Mouse (Mus musculus) lung, embryonic 15.5 days (tissue): ENCODE data around the gene Zfp933. TPM values are rescaled to one million over a fixed set of nuclear protein-coding genes. Genes with fewer than 3 reads are reported as not detected.
"Not testable (repeated sequence)": the region's sequence is repeated elsewhere in the genome, so short reads cannot be mapped to it uniquely, and the experiment has no call there.

Experiments
- ATAC-seq: fragments of 200-750 bp; cut with Nextera tagmentation; 2 replicates; pipeline ENCODE4 v1.8.0; 2017; ENCODE audit warnings: moderate number of reproducible peaks, borderline replicate concordance; ENCODE audit not compliant: low FRiP score, low TSS enrichment; ENCODE audit errors: extremely low read depth
- H3K27ac ChIP-seq: fragments of 300-500 bp; sonication (generic); 2 replicates; pipeline ENCODE4 v1.5.1; 2015; ENCODE audit warnings: moderate library complexity, mild to moderate bottlenecking, inconsistent platforms
- H3K27me3 ChIP-seq: fragments of 300-500 bp; sonication (generic); 2 replicates; pipeline ENCODE4 v1.6.1; 2015; ENCODE audit warnings: inconsistent platforms
- H3K36me3 ChIP-seq: fragments of 300-500 bp; sonication (generic); 2 replicates; pipeline ENCODE4 v1.6.1; 2015; ENCODE audit warnings: inconsistent platforms
- H3K4me1 ChIP-seq: fragments of 300-500 bp; sonication (generic); 2 replicates; pipeline ENCODE4 v1.6.1; 2015; ENCODE audit warnings: inconsistent platforms
- H3K4me2 ChIP-seq: fragments of 300-500 bp; sonication (generic); 2 replicates; pipeline ENCODE4 v1.6.1; 2015; ENCODE audit warnings: inconsistent platforms, mild to moderate bottlenecking, moderate library complexity
- H3K4me3 ChIP-seq: fragments of 300-500 bp; sonication (generic); 2 replicates; pipeline ENCODE4 v1.5.1; 2015; ENCODE audit warnings: mild to moderate bottlenecking, inconsistent platforms
- H3K9ac ChIP-seq: fragments of 300-500 bp; sonication (generic); 2 replicates; pipeline ENCODE4 v1.6.1; 2015; ENCODE audit warnings: inconsistent platforms
- H3K9me3 ChIP-seq: fragments of 300-500 bp; sonication (generic); 2 replicates; pipeline ENCODE4 v1.6.1; 2016; ENCODE audit warnings: inconsistent platforms
- WGBS: fragments of 180-500 bp; shearing (Covaris S2); methylation state at CpG from one replicate; pipeline ENCODE4 v1.1.7; 2015; 5-methylcytosine and 5-hydroxymethylcytosine counted together
- polyA plus RNA-seq: library from polyadenylated mRNA; unstranded; fragments of >200 nt; fragmentation: Nextera tagmentation; extraction: Ambion mirVana; gene quantifications from 2 replicates; pipeline ENCODE4 v1.2.1, GENCODE M21; 2015

The Zfp933 gene
- polyA plus RNA-seq, 1 experiment from 2014 or later, result 4.6 TPM

DNA sequence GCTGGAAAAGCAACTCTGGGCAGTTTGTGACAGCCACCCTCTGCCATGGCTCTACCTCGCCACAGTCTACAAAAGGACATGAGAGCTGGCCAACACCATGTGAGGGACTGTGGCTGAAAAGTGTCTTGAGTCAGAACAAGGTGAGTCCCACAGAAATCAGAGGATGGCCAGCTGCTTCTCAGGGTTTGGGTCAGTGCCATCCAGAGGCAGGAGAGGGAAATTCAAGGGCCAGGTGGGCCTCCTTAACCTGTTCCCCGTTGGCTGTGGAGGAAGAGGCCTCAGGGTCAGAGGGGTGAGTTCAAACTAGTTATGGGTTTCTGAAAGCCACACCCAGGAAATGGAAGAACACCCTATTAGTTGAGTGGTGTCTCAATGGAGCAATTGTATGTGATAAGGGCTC, 31.3 kb upstream of the Zfp933 start:
- no peaks in the 10 kb centered on the region for H3K27me3 ChIP-seq
- no peak overlapping the region for H3K4me2 ChIP-seq
- H3K9ac ChIP-seq, result no peak overlapping the region
- no peaks in the 10 kb centered on the region for H3K4me1 ChIP-seq
- no peak for ATAC-seq
- H3K9me3 ChIP-seq, result no peaks in the 10 kb centered on the region
- H3K36me3 ChIP-seq, result peaks cover 74% of the 10 kb centered on the region
- WGBS, result 62% methylated on average over 2 of the region's 2 CpGs
- no peak overlapping the region for H3K4me3 ChIP-seq
- H3K27ac ChIP-seq, result no peak overlapping the region

DNA sequence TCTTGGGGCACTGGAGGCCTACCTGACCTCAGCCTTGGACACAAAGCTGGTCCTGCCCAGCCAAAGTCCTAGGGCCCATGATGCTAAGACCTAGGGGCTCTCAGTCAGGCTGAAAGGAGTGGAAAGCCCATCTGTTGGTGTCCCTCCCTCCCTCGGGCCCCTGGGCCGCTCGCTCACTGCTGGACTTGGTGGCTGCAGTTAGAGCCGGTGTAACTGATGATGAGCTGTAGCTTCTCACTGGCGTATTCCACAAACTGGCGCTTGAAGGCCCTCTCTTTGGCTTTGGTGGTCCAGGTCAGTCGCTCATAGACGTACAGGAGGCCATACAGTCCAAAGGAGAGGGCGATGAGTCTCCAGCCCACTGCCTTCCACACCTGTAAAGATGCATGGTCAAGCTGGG, 30.4 kb upstream of the Zfp933 start:
- Histone ChIP-seq H3K36me3 (peaks cover 80% of the 10 kb centered on the region), H3K9me3 (no peaks in the 10 kb centered on the region), H3K9ac (no peak overlapping the region), H3K4me2 (no peak overlapping the region), H3K27me3 (no peaks in the 10 kb centered on the region), H3K4me1 (no peaks in the 10 kb centered on the region), H3K4me3 (no peak overlapping the region), H3K27ac (no peak overlapping the region)
- WGBS, result 96% methylated on average over 9 of the region's 9 CpGs
- no peak for ATAC-seq

DNA sequence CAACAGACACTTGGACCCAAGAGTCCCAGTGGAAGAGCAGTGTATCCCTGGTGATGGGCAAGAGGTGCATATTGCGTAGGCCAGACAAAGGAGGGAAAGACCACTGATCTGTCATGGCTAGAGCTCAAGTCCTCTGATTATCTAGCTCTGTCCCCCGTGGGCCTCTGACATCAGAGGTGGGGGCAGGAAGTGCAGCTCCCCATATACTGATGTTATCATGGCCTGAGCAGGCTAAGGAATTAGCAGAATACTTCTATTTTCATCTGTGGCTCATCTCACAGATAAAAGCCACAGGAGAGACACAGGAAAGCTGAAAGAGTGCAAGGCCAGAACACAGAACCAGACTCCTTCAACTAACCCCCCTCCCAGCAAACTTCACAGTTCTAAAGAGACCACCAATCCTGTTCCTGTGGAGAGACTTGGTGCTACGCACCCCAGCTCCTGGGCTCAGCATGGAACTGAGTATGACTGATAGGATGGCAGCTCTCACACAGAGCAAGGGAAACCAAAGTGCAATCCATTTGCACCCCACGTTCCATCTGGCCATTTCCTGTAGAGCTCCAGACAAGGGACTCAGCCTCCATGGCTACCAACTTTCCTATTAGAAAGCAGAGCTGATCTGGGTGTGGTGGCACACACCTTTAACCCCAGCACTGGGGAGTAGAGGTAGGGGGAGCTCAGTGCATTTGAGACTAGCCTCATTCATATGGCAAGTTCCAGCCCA, 27.8 kb upstream of the Zfp933 start:
- H3K4me2 ChIP-seq, result no peak overlapping the region
- H3K9me3 ChIP-seq, result no peaks in the 10 kb centered on the region
- ATAC-seq, result no peak
- H3K27ac ChIP-seq, result no peak overlapping the region
- H3K36me3 ChIP-seq, result peaks cover 79% of the 10 kb centered on the region
- H3K4me1 ChIP-seq, result no peaks in the 10 kb centered on the region
- no peak overlapping the region for H3K9ac ChIP-seq
- H3K4me3 ChIP-seq, result no peak overlapping the region
- 81% methylated on average over 4 of the region's 4 CpGs for WGBS
- H3K27me3 ChIP-seq, result no peaks in the 10 kb centered on the region

DNA sequence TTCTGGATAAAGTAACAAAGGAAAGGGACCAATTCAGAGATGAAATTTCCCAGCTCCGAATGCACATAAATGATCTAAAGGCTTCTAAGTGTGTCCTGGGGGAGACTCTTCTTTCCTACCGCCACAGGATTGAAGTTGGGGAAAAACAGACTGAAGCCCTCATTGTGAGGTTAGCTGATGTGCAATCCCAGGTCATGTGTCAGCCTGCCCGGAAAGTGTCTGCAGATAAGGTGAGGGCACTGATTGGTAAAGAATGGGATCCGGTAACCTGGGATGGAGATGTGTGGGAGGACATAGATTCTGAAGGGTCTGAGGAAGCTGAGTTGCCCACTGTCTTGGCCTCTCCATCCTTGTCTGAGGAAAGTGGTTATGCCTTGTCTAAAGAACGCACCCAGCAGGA, 21.1 kb upstream of the Zfp933 start:
- H3K4me1 ChIP-seq, result peaks cover 20% of the 10 kb centered on the region
- H3K9me3 ChIP-seq, result no peaks in the 10 kb centered on the region
- WGBS, result 4% methylated on average over 5 of the region's 5 CpGs

DNA sequence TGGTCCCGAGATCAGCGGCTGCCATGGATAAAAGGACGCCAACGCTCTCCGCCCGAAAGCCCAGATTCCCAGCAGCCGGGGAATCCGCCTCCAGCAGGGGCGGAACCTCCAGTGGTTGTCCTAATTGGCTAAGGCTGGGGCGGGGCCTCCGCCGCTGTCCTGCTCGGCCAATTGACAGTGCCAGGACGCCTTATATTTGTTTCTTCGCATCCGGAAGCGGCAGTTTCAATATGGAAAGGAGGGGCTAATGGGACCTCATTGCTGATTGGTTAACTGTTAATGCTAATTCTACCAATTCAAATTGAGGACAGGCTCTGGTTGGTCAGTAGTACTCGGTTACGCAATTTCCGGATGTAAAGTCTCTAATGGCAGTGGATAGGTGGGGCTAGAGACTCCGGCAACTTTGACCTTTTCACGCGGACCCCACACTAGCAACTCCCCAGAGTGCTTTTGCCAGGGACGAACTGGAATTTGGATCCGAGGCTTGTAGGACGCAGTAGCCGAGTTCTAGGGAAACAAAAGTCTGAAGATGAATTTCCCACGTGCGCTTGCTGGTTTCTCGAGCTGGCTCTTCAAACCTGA, 20.4 kb upstream of the Zfp933 start, which contains the start of the genes Miip and Fv1:
Miip (minus strand) TSS at position 367 of the 582 bp plus-strand sequence.
Fv1 (plus strand) TSS at position 530 of the 582 bp plus-strand sequence.
- peaks cover 20% of the 10 kb centered on the region for H3K4me1 ChIP-seq
- peak; percentile 97 for ATAC-seq

More for the DNA sequence above, 21.1 kb upstream of the Zfp933 start:
- H3K36me3 ChIP-seq, result peaks cover 41% of the 10 kb centered on the region
- peak overlapping the region; percentile 46 for H3K9ac ChIP-seq
- H3K27ac ChIP-seq, result 0 out of 2 replicates have a peak overlapping the region, but pooled peaks have one; percentile 68
- no peaks in the 10 kb centered on the region for H3K27me3 ChIP-seq
- peak overlapping the region; percentile 66 for H3K4me3 ChIP-seq
- no peak for ATAC-seq
- H3K4me2 ChIP-seq, result peak overlapping the region; percentile 69

DNA sequence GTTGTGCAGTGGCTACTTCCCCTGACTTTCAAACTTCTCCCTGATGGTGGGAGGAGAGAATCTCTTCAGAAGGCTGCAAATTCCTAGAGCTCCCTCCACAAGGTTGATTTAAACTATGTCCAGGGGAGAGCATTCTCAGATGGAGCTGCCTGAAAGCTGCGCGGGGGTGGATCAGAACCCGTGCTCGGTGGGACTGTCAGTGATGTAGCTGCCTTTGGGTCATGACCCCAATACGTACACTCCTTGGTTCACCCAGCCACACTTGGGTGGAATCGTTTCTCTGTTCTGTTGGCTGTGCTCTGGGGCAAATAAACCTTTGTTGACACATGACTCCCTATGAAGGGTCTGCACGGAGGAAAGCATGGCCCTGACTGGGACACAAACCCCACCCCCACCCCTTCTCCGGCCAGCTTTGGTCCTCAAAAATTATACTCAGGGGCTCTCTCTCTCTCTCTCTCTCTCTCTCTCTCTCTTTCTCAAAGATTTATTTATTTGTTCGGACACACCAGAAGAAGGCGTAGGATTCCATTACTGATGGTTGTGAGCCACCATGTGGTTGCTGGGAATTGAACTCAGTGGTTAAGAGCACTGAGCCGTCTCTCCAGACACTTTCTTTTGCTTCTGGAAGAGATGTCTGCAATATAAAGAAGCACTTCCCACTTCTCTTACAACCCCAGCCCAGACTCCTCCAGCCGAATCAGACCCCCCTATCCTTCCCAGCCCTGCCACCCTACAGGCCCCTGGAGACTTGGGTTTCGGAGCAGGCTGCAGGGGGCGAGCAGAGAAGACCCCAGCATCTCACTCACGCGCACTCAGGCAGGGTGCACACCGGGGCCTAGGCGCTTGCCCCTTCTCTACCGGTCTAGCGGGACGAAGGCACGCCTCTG, 19.6 kb upstream of the Zfp933 start:
- H3K4me3 ChIP-seq, result peak overlapping the region; percentile 66
- H3K36me3 ChIP-seq, result peaks cover 29% of the 10 kb centered on the region
- no peaks in the 10 kb centered on the region for H3K9me3 ChIP-seq

More for the DNA sequence above, 20.4 kb upstream of the Zfp933 start, which contains the start of the genes Miip and Fv1:
- Histone ChIP-seq H3K36me3 (peaks cover 34% of the 10 kb centered on the region), H3K27me3 (no peaks in the 10 kb centered on the region), H3K4me3 (peak within 1 kb of the TSS; percentile 66), H3K9ac (peak within 1 kb of the TSS; percentile 75), H3K4me2 (peak within 1 kb of the TSS; percentile 69), H3K27ac (peak within 1 kb of the TSS; percentile 77), H3K9me3 (no peaks in the 10 kb centered on the region)
- WGBS, result under 1% methylated on average over 30 of the region's 30 CpGs

DNA sequence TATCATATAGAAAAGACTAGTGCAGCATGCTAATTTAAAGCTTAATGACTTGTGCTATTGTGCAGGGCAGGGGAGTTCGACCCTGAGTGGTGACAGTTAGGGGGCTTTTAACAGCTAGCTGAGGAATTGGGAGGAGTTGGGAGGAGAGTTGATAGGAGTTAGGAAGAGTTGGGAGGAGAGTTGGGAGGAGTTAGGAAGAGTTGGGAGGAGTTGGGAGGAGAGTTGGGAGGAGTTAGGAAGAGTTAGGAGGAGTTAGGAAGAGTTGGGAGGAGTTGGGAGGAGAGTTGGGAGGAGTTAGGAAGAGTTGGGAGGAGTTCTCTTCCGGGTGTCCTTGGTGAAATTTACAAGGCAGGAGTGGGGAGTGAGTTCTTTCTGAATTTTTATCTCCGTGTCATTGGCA, 18.6 kb upstream of the Zfp933 start:
- peaks cover 20% of the 10 kb centered on the region for H3K4me1 ChIP-seq
- not testable (repeated sequence) for H3K27ac ChIP-seq, H3K9me3 ChIP-seq, H3K9ac ChIP-seq, H3K4me3 ChIP-seq, H3K27me3 ChIP-seq, ATAC-seq
- peak overlapping the region; percentile 60 for H3K4me2 ChIP-seq
- WGBS, result 46% methylated on average over 3 of the region's 3 CpGs
- peaks cover 29% of the 10 kb centered on the region for H3K36me3 ChIP-seq

More for the DNA sequence above, 19.6 kb upstream of the Zfp933 start:
- H3K4me1 ChIP-seq, result peaks cover 20% of the 10 kb centered on the region
- peak overlapping the region; percentile 60 for H3K4me2 ChIP-seq
- H3K27me3 ChIP-seq, result no peaks in the 10 kb centered on the region
- 4% methylated on average over 22 of the region's 22 CpGs for WGBS
- peak overlapping the region; percentile 75 for H3K9ac ChIP-seq
- H3K27ac ChIP-seq, result peak overlapping the region; percentile 77
- ATAC-seq, result 0 out of 2 replicates have a peak, but pooled peaks have one; percentile 1

DNA sequence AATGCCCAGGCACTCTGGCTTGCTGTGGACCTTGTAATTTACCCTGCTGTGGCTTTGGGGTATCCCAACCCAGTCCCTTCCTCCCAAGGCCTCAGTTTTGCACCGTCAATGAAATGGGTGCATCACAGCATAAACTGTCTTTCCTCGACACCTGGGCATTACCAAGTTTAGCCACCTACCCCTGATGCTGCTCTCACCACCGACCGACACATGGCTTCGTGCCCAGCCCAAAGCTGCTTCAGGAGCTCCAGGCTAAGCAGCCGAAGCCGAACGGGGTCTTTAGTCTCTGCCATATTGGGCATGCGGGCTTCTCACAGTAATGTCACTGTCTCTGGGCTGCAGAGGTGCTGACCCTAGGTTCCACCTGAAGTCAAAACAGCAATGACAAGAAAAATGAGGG, 17.9 kb upstream of the Zfp933 start:
- Histone ChIP-seq H3K9ac (no peak overlapping the region), H3K36me3 (peaks cover 32% of the 10 kb centered on the region), H3K9me3 (no peaks in the 10 kb centered on the region), H3K4me1 (peaks cover 20% of the 10 kb centered on the region), H3K27ac (no peak overlapping the region), H3K27me3 (no peaks in the 10 kb centered on the region), H3K4me2 (no peak overlapping the region), H3K4me3 (no peak overlapping the region)
- ATAC-seq, result no peak
- WGBS, result 93% methylated on average over 9 of the region's 9 CpGs

DNA sequence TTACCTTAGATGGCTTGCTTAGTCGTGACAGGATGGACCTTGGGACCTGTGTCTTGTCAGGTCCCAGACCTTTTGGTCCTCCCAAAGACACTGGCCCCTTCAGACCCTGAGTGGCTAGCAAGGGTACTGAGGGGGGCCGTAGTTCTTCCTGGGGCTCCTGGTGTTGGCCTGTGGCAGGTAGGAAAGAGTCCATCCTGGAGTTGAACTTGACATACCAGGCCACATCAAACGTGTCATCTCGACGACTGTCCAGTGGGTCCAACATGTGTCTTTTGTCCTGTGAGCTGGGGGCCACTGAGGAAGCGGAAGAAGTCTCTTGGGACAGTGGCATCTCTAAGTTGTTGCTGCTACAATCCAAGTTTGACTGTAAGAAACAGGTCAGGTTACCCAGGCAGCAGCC, 17.5 kb upstream of the Zfp933 start:
- H3K36me3 ChIP-seq, result peaks cover 34% of the 10 kb centered on the region
- peaks cover 20% of the 10 kb centered on the region for H3K4me1 ChIP-seq
- H3K27ac ChIP-seq, result no peak overlapping the region
- H3K9ac ChIP-seq, result no peak overlapping the region
- 94% methylated on average over 6 of the region's 6 CpGs for WGBS
- H3K4me3 ChIP-seq, result no peak overlapping the region
- H3K27me3 ChIP-seq, result no peaks in the 10 kb centered on the region
- no peak overlapping the region for H3K4me2 ChIP-seq
- ATAC-seq, result no peak
- no peaks in the 10 kb centered on the region for H3K9me3 ChIP-seq

DNA sequence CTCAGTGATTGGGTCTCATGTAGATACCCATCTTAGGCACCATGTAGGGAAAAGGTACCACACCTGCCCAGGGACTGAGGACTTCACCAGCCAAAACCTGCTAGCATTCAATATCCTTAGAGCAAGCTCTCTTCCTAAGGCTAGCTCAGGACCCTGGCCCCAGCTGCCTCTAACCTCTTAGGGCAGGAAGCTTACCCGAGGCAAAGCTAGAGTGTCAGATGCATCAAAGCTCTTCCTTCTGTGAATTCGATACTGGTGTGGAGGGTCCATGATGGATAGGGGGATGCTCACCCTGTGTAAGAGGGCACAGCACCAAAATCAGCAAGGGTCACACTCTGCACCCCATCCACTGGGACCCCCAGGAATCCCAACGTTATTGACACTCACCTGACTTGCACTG, 13.9 kb upstream of the Zfp933 start:
- no peak overlapping the region for H3K27ac ChIP-seq
- no peak for ATAC-seq
- no peak overlapping the region for H3K4me3 ChIP-seq
- H3K27me3 ChIP-seq, result no peaks in the 10 kb centered on the region
- no peak overlapping the region for H3K4me2 ChIP-seq
- peaks cover 38% of the 10 kb centered on the region for H3K36me3 ChIP-seq
- peaks cover 1% of the 10 kb centered on the region; the same call in 1 of the 2 replicates for H3K4me1 ChIP-seq
- no peak overlapping the region for H3K9ac ChIP-seq
- WGBS, result 86% methylated on average over 3 of the region's 3 CpGs
- no peaks in the 10 kb centered on the region for H3K9me3 ChIP-seq

DNA sequence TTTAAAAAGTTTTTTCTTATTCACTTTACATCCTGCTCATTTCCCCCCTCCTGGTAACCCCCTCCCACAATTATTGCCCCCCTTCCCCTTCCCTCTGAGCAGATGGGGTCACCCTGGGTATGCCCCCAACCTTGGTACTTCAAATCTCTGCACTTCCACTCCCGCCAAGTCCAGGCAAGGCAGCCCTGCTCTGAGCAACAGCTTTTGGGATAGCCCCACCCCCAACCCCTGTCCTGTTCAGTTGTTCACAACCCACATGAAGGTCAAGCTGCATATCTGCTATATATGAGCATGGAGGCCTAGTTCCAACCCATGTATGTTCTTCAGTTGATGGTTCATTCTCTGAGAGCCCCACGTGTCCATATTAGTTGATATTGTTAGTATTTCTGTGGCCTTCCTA, 2.6 kb upstream of the Zfp933 start:
- Histone ChIP-seq H3K27ac (no peak overlapping the region), H3K4me1 (peaks cover 11% of the 10 kb centered on the region), H3K9me3 (no peaks in the 10 kb centered on the region), H3K36me3 (no peaks in the 10 kb centered on the region; the same call in 1 of the 2 replicates), H3K27me3 (no peaks in the 10 kb centered on the region), H3K4me2 (no peak overlapping the region), H3K4me3 (no peak overlapping the region), H3K9ac (no peak overlapping the region)
- 70% methylated on average over 2 of the region's 2 CpGs for WGBS
- no peak for ATAC-seq
